Mouse (Mus musculus): ENCODE results near the gene Stk35. TPM values are rescaled to one million over a fixed set of nuclear protein-coding genes. Genes with fewer than 3 reads are reported as not detected.

Stk35 gene
- polyA plus RNA-seq, 1 experiment from 2014 or later = 4.0 TPM

- Histone ChIP-seq H3K36me3 (peaks cover 74% of the 10 kb centered on the region), H3K27ac (no peak overlapping the region), H3K4me1 (replicated peaks) (peaks cover 42% of the 10 kb centered on the region), H3K4me3 (replicated peaks) (no peak overlapping the region), H3K9ac (no peak overlapping the region), H3K27me3 (no peaks in the 10 kb centered on the region), H3K9me3 (replicated peaks) (no peaks in the 10 kb centered on the region), H3K4me2 (no peak overlapping the region)
- no peak for ATAC-seq (ENCODE audit: low read depth)
- WGBS (ENCODE audit: insufficient replicate concordance) = 77% methylated on average over 5 of the region's 5 CpGs
- no peak for DNase-seq
Observed at GRCm38 (mm10) chr2:129817603-129818257, 17.4 kb downstream of the Stk35 start.

DNA sequence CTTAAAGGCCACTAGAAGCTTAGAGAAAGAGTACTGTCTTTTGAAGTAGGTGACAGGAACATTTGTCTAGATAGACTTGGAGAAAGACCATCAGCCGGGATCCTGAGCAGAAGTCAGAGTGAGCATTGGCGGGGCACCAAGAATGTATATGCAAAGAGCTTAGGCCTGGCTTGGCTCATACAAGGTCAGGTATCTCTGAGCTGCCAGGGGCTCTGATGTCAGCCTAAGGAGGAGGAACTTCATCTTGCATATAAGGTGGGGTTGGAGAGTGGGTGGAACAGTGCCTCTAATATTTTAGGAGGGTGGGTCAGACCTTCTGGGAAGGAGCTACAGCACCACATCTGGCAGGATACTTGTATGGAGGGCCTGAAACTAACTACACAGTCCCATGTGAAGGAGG is 18.6 kb downstream of the Stk35 start:
- Histone ChIP-seq H3K4me1 (replicated peaks) (peaks cover 32% of the 10 kb centered on the region), H3K9ac (no peak overlapping the region), H3K4me3 (replicated peaks) (no peak overlapping the region), H3K27ac (no peak overlapping the region), H3K36me3 (peaks cover 77% of the 10 kb centered on the region), H3K27me3 (no peaks in the 10 kb centered on the region), H3K4me2 (no peak overlapping the region), H3K9me3 (replicated peaks) (no peaks in the 10 kb centered on the region)
- DNase-seq = no peak
- ATAC-seq (ENCODE audit: low read depth) = no peak
- WGBS (ENCODE audit: insufficient replicate concordance) = 83% methylated on average over 2 of the region's 2 CpGs

DNA sequence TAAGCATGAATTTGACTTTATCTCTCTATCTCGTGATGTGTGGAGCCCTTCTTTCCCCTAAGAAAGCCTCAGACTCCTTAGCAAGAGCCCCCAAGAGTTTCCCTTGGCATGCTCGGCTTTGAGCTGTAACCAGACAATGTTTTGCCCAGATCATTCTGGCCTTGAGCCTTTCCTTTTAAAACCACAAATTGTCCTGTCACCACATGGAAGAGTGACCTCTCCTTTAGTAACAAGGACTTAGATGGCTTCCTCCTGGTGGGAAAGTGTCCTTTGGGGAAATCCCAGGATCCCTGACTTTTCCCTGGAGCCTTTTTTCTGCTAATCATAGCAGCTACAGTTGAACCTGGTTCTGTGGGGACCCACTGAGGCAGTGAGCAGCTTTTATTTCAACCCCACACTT is 19.2 kb downstream of the Stk35 start:
- WGBS (ENCODE audit: insufficient replicate concordance) = 51% methylated on average over 2 of the region's 2 CpGs
- H3K4me3 ChIP-seq (replicated peaks) = no peak overlapping the region
- H3K9me3 ChIP-seq (replicated peaks) = no peaks in the 10 kb centered on the region
- H3K4me1 ChIP-seq (replicated peaks) = peaks cover 26% of the 10 kb centered on the region
- H3K36me3 ChIP-seq = peaks cover 81% of the 10 kb centered on the region
- H3K27ac ChIP-seq = no peak overlapping the region
- H3K9ac ChIP-seq = no peak overlapping the region
- no peaks in the 10 kb centered on the region for H3K27me3 ChIP-seq
- H3K4me2 ChIP-seq = no peak overlapping the region
- DNase-seq (no peak), ATAC-seq (ENCODE audit: low read depth) (no peak)

GRCm38 (mm10) chr2:129819951-129820350 is 19.6 kb downstream of the Stk35 start:
- Histone ChIP-seq H3K4me3 (replicated peaks) (no peak overlapping the region), H3K9ac (no peak overlapping the region), H3K9me3 (replicated peaks) (no peaks in the 10 kb centered on the region), H3K4me2 (no peak overlapping the region), H3K27me3 (no peaks in the 10 kb centered on the region), H3K4me1 (replicated peaks) (peaks cover 22% of the 10 kb centered on the region), H3K36me3 (peaks cover 77% of the 10 kb centered on the region), H3K27ac (no peak overlapping the region)
- 82% methylated on average over 1 of the region's 1 CpGs for WGBS (ENCODE audit: insufficient replicate concordance)
- DNase-seq (no peak), ATAC-seq (ENCODE audit: low read depth) (no peak)

DNA sequence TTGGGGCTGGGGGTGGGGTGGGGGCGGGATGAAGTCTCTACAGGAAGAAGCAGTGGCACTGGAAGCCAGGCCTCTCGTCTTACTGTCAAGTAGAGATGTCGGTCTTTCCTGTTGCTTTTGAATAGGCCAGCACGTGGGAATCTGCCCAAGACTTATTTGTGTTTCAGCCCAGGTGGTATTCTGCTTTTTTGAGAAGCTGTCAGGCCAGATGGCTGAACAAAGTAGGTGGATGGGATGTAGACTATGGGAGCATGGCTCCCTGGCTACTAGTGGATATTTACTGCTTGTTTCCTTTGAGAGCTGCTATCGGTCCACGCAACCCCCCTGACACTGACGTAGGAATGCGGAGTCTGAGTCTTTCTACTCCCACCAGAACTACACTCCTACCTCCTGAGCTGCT is 20.7 kb downstream of the Stk35 start:
- peaks cover 17% of the 10 kb centered on the region for H3K4me1 ChIP-seq (replicated peaks)
- H3K9me3 ChIP-seq (replicated peaks) = no peaks in the 10 kb centered on the region
- no peak for DNase-seq
- no peak for ATAC-seq (ENCODE audit: low read depth)
- peaks cover 66% of the 10 kb centered on the region for H3K36me3 ChIP-seq
- H3K27me3 ChIP-seq = no peaks in the 10 kb centered on the region
- H3K4me2 ChIP-seq = no peak overlapping the region
- no peak overlapping the region for H3K4me3 ChIP-seq (replicated peaks)
- H3K9ac ChIP-seq = no peak overlapping the region
- no peak overlapping the region for H3K27ac ChIP-seq
- 67% methylated on average over 8 of the region's 8 CpGs for whole genome bisulfite sequencing (ENCODE audit: insufficient replicate concordance)

DNA sequence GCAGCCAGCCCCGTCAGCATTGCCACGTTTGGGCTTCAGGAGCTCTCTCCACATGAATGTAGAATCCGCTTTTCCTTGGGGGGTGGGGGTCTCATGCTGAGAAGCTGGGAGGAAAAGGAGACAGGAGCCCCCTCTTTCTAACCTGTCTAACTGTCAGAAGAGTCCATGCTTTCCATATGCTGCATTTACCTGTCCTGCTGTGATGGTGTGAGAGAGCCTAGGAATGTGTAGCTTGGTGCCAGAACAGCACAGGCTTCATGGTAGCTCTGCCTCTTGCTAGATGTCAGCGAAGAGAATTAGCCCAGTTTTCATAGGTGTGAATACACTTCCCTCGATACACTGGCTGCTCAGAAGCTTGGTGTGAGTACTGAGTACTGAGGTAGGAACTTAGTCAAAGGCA is 21.3 kb downstream of the Stk35 start:
- 78% methylated on average over 5 of the region's 5 CpGs for WGBS (ENCODE audit: insufficient replicate concordance)
- no peak overlapping the region for H3K4me3 ChIP-seq (replicated peaks)
- no peak overlapping the region for H3K27ac ChIP-seq
- no peak overlapping the region for H3K9ac ChIP-seq
- peaks cover 17% of the 10 kb centered on the region for H3K4me1 ChIP-seq (replicated peaks)
- H3K4me2 ChIP-seq = no peak overlapping the region
- DNase-seq (no peak), ATAC-seq (ENCODE audit: low read depth) (no peak)
- peaks cover 61% of the 10 kb centered on the region for H3K36me3 ChIP-seq
- H3K9me3 ChIP-seq (replicated peaks) = no peaks in the 10 kb centered on the region
- no peaks in the 10 kb centered on the region for H3K27me3 ChIP-seq

- Histone ChIP-seq H3K4me3 (replicated peaks) (no peak overlapping the region), H3K36me3 (peaks cover 57% of the 10 kb centered on the region), H3K4me1 (replicated peaks) (peaks cover 16% of the 10 kb centered on the region), H3K27me3 (no peaks in the 10 kb centered on the region), H3K9me3 (replicated peaks) (no peaks in the 10 kb centered on the region), H3K9ac (no peak overlapping the region), H3K27ac (no peak overlapping the region), H3K4me2 (no peak overlapping the region)
- 89% methylated on average over 2 of the region's 2 CpGs for WGBS (ENCODE audit: insufficient replicate concordance)
- DNase-seq = no peak
- ATAC-seq (ENCODE audit: low read depth) = no peak
Observed at GRCm38 (mm10) chr2:129823310-129823709, 23.0 kb downstream of the Stk35 start.

GRCm38 (mm10) chr2:129824254-129824653 is 23.9 kb downstream of the Stk35 start:
- Histone ChIP-seq H3K27me3 (no peaks in the 10 kb centered on the region), H3K4me3 (replicated peaks) (no peak overlapping the region), H3K27ac (no peak overlapping the region), H3K9ac (no peak overlapping the region), H3K4me1 (replicated peaks) (peaks cover 7% of the 10 kb centered on the region), H3K4me2 (no peak overlapping the region), H3K9me3 (replicated peaks) (no peaks in the 10 kb centered on the region), H3K36me3 (peaks cover 57% of the 10 kb centered on the region)
- 83% methylated on average over 6 of the region's 6 CpGs for WGBS (ENCODE audit: insufficient replicate concordance)
- ATAC-seq (ENCODE audit: low read depth) (no peak), DNase-seq (no peak)

- Histone ChIP-seq H3K9me3 (replicated peaks) (no peaks in the 10 kb centered on the region), H3K4me1 (replicated peaks) (no peaks in the 10 kb centered on the region), H3K27me3 (no peaks in the 10 kb centered on the region), H3K4me3 (replicated peaks) (no peak overlapping the region), H3K9ac (no peak overlapping the region), H3K4me2 (no peak overlapping the region), H3K27ac (no peak overlapping the region), H3K36me3 (peaks cover 65% of the 10 kb centered on the region)
- DNase-seq = no peak
- 81% methylated on average over 3 of the region's 3 CpGs for WGBS (ENCODE audit: insufficient replicate concordance)
- ATAC-seq (ENCODE audit: low read depth) = no peak
Observed at GRCm38 (mm10) chr2:129826141-129826540, 25.8 kb downstream of the Stk35 start.

- Histone ChIP-seq H3K36me3 (peaks cover 39% of the 10 kb centered on the region), H3K4me1 (replicated peaks) (no peaks in the 10 kb centered on the region), H3K4me2 (no peak overlapping the region), H3K4me3 (replicated peaks) (no peak overlapping the region), H3K27ac (no peak overlapping the region), H3K27me3 (no peaks in the 10 kb centered on the region), H3K9me3 (replicated peaks) (no peaks in the 10 kb centered on the region), H3K9ac (no peak overlapping the region)
- DNase-seq (no peak), ATAC-seq (ENCODE audit: low read depth) (no peak)
- 83% methylated on average over 4 of the region's 4 CpGs for WGBS (ENCODE audit: insufficient replicate concordance)
Observed at GRCm38 (mm10) chr2:129832993-129833392, 32.7 kb downstream of the Stk35 start.

DNA sequence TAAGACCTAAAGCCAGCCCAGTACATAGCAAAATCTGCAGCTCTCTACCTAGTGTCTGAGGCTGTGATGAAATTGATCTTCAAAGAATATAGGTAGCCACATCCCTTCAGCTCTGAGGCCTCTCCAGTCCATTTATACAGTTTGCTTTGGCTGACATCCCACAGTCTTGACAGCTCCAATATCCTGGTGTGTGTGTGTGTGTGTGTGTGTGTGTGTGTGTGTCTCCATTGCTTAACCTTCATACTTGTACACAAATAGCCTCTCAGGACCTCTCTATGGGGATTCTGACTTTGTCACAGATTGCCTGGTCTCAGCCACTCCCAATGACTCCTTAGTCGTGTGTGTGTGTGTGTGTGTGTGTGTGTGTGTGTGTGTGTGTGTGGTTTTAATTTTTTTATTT is 33.9 kb downstream of the Stk35 start:
- H3K27ac ChIP-seq = no peak overlapping the region

GRCm38 (mm10) chr2:129834881-129835280 is 34.6 kb downstream of the Stk35 start:
- Histone ChIP-seq H3K4me3 (replicated peaks) (no peak overlapping the region), H3K9me3 (replicated peaks) (no peaks in the 10 kb centered on the region), H3K9ac (no peak overlapping the region), H3K27me3 (no peaks in the 10 kb centered on the region), H3K27ac (no peak overlapping the region), H3K4me1 (replicated peaks) (no peaks in the 10 kb centered on the region), H3K4me2 (no peak overlapping the region), H3K36me3 (peaks cover 20% of the 10 kb centered on the region)
- no peak for DNase-seq
- WGBS (ENCODE audit: insufficient replicate concordance) = 67% methylated on average over 6 of the region's 6 CpGs
- ATAC-seq (ENCODE audit: low read depth) = no peak

More for the DNA sequence above, 33.9 kb downstream of the Stk35 start:
- Histone ChIP-seq H3K27me3 (no peaks in the 10 kb centered on the region), H3K4me3 (replicated peaks) (no peak overlapping the region), H3K4me1 (replicated peaks) (no peaks in the 10 kb centered on the region), H3K36me3 (peaks cover 27% of the 10 kb centered on the region), H3K4me2 (no peak overlapping the region), H3K9ac (no peak overlapping the region), H3K9me3 (replicated peaks) (no peaks in the 10 kb centered on the region)
- ATAC-seq (ENCODE audit: low read depth) (no peak), DNase-seq (no peak)
- 70% methylated on average over 1 of the region's 1 CpGs for WGBS (ENCODE audit: insufficient replicate concordance)

Data from liver, embryonic 13.5 days (tissue).